Mouse (Mus musculus) lung, adult 18-20 months (tissue): ENCODE results near the gene Gm21921.
"Not testable (repeated sequence)": the region's sequence is repeated elsewhere in the genome, so short reads cannot be mapped to it uniquely, and the experiment has no call there.

ENCODE experiments used
- DNase-seq, 2 experiments: peaks; one replicate each; pipeline ENCODE4 v3.0.0; 2022; ENCODE audit warnings: mixed read lengths in 2 of 2

Gm21921 gene

GRCm38 (mm10) chrY:24796143-24796542 lies at the start of gene Gm21921:
TSS of gene Gm21921 (minus strand) at chrY:24796243.
- DNase-seq, result not testable (repeated sequence)
